Mouse (Mus musculus) cerebellum, postnatal 14 days (tissue): ENCODE data around the gene Olfr1183.
"Not testable (repeated sequence)": the region's sequence is repeated elsewhere in the genome, so short reads cannot be mapped to it uniquely, and the experiment has no call there.

Experiments used
- DNase-seq, 2 experiments: peaks; one replicate each; pipeline ENCODE4 v3.0.0; 2021; ENCODE audit warnings: mixed read lengths in 2 of 2

Gene Olfr1183

GRCm38 (mm10) chr2:88454567-88454966 lies at the start of gene Olfr1183:
Olfr1183 (plus strand) TSS chr2:88454867.
- not testable (repeated sequence) for DNase-seq

GRCm38 (mm10) chr2:88406353-88406752 lies 48.3 kb upstream of the Olfr1183 start, which contains the start of gene Olfr1179:
Olfr1179 (minus strand) TSS chr2:88406453.
- DNase-seq, result no peak

- no peak for DNase-seq
Measured at GRCm38 (mm10) chr2:88419051-88419450, 35.6 kb upstream of the Olfr1183 start, which contains the start of gene Olfr1180. Olfr1180 (minus strand) TSS chr2:88419151.

- no peak for DNase-seq
Measured at GRCm38 (mm10) chr2:88426071-88426470, 28.6 kb upstream of the Olfr1183 start, which contains the start of gene Olfr1181. Olfr1181 (minus strand) TSS chr2:88426171.

- DNase-seq, result no peak
Measured at GRCm38 (mm10) chr2:88449031-88449430, 5.6 kb upstream of the Olfr1183 start, which contains the start of gene Gm13757. Gm13757 (minus strand) TSS chr2:88449131.

- DNase-seq, result no peak
Measured at GRCm38 (mm10) chr2:88483298-88483697, 28.6 kb downstream of the Olfr1183 start, which contains the start of gene Olfr1184. Olfr1184 (plus strand) TSS chr2:88483598.

GRCm38 (mm10) chr2:88493020-88493419 lies 38.4 kb downstream of the Olfr1183 start, which contains the start of gene Olfr1185-ps1:
Olfr1185-ps1 (plus strand) TSS chr2:88493320.
- no peak for DNase-seq

GRCm38 (mm10) chr2:88518251-88518650 lies 63.6 kb downstream of the Olfr1183 start, which contains the start of gene Olfr1186:
Olfr1186 (plus strand) TSS chr2:88518551.
- DNase-seq, result no peak
